Mouse (Mus musculus): Measurements from ENCODE around the gene Minpp1.

DNA sequence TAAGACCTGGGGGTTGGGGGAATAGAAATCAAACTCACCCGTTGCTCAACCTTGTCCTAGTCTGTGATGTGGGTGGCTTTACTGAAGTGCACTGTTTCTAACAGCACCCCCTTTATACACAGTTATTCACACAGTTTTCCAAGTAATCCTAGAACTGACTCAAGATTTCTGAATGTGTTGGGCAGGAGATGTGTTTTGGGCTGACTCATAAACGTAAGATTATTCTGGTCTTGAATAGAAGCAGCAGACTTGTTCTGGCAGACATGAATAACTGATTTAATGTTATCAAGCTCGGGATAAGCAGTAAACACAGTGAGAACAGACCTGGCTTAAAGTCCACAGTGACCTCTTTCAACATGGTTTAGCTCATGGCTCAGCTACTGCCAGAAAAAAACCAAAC, 65.9 kb downstream of the Minpp1 start:
- no peak for TF ChIP-seq POLR2A (IDR thresholded peaks at IDR 0.05; ENCODE audit: insufficient read length, low read depth)
- TF ChIP-seq CEBPB (IDR thresholded peaks at IDR 0.05; ENCODE audit: insufficient read depth, poor library complexity, severe bottlenecking) = no peak
- no peak for TF ChIP-seq MAX (IDR thresholded peaks at IDR 0.05; ENCODE audit: low read depth)
- no peak for TF ChIP-seq E2F4 (IDR thresholded peaks at IDR 0.05; ENCODE audit: insufficient read depth)
- no peak for TF ChIP-seq MYOG (IDR thresholded peaks at IDR 0.05; ENCODE audit: control insufficient read depth in 1 of 3, insufficient read depth in 1 of 3, insufficient read length in 2 of 3, low read depth in 2 of 3)
- no peak for TF ChIP-seq TCF12 (IDR thresholded peaks at IDR 0.05; ENCODE audit: insufficient read depth, poor library complexity, severe bottlenecking)
- TF ChIP-seq POLR2AphosphoS2 (IDR thresholded peaks at IDR 0.05; ENCODE audit: insufficient read length, low read depth) = no peak
- TF ChIP-seq USF1 (IDR thresholded peaks at IDR 0.05; ENCODE audit: low read depth) = no peak
- no peak for TF ChIP-seq MYOD1 (IDR thresholded peaks at IDR 0.05; ENCODE audit: control insufficient read depth in 1 of 3, insufficient read length in 2 of 3, low read depth in 2 of 3)
- TF ChIP-seq SRF (IDR thresholded peaks at IDR 0.05; ENCODE audit: control insufficient read depth, insufficient read length, low read depth) = no peak

All from myocyte (in vitro differentiated cells).